Mouse (Mus musculus) cerebral cortex, adult 2 months (tissue): ENCODE data around the gene Gm10271.

Source experiments
- WGBS: fragments of 180-500 bp; shearing (Covaris S2); methylation state at CpG from one replicate; pipeline ENCODE4 v1.1.7; 2018; 5-methylcytosine and 5-hydroxymethylcytosine counted together

The Gm10271 gene

DNA sequence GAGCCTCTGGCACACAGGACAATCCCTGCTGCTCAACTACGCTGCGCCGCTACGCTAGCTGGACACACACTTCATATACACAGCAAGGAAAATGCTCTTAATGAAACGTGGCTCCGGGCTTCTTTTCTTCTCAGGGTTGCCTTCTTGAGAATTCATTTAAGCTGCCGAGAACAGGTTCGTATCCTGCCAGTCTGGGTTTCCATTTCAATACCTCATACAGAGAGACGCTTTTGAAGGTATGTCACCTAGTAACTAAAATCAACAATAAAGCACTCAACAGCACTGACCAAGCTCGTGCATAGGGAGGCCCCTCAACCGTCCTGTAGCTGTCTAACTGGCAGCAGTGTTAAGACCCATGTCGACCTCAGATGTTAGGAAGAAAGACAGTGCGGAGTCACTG, 40.0 kb downstream of the Gm10271 start:
- 95% methylated on average over 13 of the region's 13 CpGs for WGBS

DNA sequence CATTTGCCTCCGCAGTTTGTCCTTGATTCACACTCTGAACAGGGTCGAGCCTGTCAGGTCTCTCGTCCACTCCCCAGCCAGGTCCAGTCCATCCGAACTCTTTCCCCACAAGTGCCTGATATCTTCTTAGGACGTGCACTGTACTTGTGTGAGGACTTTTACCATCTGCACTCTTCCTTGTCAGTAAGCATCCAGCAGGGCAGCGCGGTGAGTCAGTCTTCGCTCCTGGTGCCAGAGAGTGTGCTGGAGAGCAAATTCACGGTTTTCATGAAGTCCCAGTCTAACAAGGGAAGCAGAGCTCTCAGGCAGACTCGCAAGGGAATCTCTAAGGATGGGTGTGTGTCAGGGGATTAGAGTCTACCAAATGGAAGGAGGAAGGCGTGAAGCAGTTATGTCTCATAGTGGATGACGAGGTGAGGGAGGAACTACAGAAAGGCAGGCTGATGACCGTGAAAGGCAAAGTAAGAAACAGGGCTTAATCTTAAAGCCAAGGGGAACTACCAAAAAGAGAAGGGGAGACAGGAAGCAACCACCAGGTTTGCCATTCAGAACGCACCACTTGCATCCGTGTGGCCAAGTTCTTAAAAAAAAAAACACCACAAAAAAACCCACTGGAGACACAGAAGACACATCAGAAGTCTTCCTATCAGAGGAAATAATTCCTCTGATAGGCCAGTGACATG, 40.8 kb downstream of the Gm10271 start:
- WGBS: 69% methylated on average over 15 of the region's 15 CpGs

DNA sequence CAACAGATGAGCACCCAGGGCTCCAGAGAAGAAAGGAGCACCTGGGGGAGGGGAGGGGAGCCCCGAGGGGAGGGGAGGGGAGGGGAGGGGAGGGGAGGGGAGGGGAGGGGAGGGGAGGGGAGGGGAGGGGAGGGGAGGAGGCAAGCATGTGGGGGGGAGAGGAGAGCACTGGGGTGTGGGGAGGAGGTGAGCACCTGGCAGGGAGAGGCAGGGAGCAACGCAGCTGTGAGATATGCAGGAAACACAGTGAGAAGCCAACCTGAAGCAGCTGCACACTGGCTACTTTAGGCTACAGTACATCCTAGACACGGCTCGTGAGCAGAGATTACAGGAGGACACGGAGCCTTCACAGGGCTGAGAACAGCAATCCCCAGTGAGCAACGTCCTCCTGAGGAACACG, 41.5 kb downstream of the Gm10271 start:
- WGBS: 67% methylated on average over 6 of the region's 7 CpGs

DNA sequence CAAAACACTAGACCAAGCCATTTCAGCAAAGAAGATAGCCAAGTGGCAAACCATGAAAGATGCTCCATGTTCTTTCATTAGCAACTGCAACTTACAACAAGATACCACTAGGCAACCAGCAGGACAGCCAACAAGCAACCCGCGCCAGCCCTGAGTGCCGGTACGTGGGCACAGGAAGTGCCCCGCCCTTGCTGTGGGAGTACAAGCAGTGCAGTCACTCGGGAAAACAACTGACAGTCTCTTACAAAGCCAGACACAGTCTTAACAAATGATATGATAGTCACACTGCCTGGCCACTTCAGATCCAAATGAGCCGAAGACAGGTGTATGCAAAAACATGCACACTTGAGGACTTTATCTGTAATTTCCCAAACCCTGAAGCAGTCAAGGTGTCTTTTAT, 41.9 kb downstream of the Gm10271 start:
- 59% methylated on average over 7 of the region's 7 CpGs for WGBS

DNA sequence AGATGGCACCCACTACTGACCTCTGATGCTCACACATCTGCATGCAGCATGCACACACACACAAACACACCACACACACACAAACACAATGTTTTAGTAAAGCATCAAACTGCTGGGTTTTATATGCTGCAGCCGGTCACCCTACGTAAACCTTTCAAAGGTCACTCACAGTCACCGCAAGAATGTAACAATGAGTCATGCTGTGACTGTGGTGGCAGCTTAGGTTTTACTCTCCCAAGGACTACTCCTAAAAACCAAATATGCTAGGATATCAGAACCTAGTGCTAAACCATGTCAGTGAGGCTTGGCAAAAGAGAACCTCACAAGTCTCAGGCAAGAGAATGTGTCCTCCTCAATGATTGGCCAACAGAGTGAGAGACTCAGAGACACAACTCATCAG, 43.6 kb downstream of the Gm10271 start:
- WGBS: 89% methylated on average over 3 of the region's 3 CpGs

DNA sequence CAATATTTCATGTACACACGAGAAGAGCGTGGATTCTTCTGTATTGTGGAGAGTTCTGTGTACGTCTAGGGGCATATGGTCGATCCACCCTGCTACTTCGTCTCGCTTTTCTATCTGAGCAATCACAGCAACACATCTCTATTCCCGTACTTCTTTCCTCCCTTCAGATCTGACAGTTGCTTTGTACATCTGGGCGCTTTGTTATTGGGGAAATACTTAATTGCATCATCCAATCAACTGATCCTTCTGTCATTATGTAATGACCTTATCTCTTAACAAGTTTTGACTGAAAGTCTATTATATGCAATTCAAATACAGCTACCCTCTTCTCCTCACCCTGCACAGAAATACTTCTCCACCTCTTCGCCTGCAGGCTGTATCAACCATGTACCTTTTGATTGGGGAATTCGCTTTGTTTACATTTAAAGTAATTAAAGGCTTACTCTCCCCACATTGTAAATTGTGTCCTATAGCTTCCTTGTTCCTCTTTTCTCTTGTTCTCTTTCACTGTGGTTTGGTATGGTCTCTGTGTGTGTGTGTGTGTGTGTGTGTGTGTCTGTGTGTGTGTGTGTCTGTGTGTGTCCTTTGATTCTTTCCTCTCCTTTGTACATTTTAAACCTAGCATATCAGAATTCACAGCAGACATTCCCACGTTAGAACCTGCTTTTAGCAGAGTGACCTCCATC, 45.8 kb downstream of the Gm10271 start:
- 92% methylated on average over 11 of the region's 11 CpGs for WGBS

DNA sequence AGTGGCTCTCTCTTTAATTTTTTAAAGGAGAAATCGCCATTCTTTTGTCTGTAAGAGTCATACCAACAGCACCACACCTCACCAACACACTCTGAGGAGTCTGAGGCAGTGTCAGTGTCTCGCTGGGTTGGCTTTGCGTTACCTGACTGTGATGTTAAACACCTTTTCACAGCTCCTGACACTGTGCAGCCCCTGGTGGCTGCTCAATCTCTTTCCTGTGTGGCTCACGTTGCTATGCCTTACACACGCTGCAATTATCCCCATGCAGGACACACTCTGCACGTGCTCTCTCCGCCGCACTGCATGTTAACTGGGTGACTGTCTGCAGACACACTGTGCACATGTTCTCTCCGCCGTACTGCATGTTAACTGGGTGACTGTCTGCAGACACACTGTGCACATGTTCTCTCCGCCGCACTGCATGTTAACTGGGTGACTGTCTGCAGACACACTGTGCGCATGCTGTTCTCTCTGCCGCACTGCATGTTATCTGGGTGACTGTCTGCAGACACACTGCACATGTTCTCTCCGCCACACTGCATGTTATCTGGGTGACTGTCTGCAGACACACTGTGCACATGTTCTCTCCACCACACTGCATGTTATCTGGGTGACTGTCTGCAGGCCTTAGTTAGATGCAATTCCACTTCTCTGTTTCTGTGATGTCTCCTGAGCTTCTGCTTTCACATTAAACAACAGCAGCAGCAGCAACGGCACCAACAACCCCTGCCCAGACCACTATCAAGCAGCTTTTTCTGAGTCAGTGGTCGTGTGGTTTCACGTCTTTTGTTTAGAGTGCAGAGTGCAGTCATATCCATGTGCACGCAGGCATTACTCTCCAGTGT, 48.5 kb downstream of the Gm10271 start:
- 94% methylated on average over 19 of the region's 19 CpGs for WGBS

DNA sequence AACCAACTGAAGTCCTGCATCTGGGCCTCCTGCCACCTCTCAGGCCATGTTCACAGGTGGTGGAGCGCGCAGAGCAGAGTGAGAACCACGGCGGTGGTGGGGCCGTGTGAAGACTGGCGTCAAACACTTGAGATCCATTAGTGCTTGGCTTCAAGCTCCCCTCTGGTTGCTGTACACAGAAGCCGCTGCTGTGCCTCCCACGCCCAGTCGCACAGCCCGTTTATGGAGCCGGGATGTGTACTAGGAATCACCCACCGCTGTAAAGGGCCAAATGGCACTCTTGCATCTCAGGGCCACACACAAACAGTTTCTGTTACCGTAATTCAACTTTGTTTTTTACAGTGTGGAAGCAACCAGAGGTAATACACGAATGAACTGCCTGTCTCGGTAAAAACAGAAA, 50.2 kb downstream of the Gm10271 start:
- 88% methylated on average over 15 of the region's 15 CpGs for WGBS

DNA sequence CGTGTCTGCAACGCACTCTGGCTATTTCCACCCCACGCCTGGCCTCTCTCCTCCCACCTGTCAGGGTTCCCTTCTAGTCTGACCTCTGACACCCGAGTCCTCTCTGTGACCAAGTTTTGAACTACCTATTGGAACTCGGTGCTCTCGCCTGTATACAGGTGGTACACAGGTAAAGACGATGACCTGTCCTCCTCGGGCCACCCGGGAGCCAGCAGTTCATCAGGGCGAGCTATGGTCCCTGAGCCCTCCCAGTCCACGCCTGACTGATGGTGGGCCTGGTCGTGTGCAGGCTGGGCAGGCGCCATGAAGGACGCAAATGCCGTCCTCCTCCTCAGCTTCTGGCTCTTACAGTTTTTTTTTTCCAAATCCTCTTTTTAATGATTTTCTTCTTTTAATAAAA, 51.0 kb downstream of the Gm10271 start:
- WGBS: 94% methylated on average over 15 of the region's 15 CpGs

DNA sequence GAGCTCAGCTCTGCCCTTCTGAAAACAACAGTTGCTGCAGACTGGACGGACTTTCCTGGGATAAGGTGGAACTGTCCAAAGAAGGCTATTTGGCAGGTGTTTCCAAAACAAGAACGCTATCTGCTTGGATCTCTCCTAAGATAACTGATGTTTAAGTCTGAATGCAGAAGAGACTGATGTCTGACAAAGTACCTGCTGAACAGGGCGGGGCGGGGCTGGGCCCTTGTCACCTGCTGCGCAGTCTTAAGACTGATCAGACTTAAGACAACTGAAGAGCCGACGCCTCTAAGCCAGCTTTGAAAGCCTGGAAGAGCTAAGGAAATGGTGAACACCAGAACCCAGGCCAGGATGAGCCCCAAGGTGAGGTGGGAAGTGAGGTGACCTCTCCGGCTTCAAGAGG, 51.8 kb downstream of the Gm10271 start:
- WGBS: 95% methylated on average over 8 of the region's 8 CpGs

DNA sequence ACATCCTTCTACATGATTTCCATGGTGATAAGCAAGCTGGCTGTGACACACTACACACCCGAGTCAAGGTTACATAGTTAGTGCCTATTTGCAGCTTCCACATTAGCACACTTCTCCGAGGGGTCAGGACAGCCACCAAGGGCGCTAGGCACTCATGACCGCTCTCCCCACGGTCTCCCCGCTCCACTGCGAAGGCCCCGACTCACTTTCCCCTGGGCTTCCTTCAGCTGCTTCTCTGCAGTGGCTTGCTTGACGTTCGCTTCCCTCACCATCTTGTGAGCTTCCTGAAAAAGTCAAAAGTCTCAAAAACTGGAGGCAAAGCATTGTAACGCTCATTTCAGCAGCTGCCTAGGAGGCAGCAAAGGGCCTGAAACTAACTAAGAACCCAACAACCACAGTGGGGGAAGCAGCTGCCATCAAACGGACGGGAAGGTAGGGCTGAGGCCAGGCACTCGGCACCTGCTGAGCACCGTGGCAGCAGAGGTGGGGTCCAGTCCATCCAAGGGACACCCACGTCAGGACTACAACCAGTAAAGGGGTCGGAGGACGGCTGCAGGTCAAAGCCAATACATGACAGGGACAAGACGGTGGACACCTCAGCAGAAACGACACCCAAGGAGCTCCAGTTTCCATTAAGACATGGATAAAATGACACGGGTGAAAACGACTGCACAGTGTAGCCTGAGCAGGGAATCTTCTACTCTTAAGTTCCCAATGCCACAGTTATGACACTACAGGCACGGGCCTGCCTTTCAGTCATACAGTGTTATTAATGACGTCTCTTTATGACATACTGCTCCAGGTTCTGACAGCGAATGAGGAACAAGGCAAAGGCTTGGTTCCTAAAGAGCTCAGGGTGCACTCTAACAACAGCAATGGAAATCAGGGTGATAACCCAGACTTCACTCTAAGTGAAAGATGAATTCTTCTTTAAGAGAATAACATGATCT, 52.8 kb downstream of the Gm10271 start:
- WGBS: 90% methylated on average over 25 of the region's 25 CpGs

DNA sequence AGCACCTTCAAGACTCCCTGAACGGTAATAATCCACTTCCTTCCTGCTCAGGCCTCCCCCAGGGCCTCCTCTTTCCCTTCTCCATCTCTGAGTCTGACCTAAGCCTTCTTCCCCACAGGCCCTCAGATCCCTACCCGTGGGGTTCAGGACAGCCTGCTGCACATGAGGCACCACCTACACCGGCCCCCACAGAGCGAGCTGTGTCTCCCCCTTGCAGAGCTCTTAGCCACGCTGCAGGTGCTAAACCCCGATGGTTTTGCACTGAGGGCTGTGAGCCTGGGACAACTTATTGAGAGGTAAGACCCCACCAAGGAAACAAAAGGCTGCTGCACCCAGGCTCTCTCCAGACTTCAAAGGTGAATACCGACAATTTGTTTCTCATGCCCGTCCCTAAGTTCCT, 55.8 kb downstream of the Gm10271 start:
- 92% methylated on average over 8 of the region's 8 CpGs for WGBS

DNA sequence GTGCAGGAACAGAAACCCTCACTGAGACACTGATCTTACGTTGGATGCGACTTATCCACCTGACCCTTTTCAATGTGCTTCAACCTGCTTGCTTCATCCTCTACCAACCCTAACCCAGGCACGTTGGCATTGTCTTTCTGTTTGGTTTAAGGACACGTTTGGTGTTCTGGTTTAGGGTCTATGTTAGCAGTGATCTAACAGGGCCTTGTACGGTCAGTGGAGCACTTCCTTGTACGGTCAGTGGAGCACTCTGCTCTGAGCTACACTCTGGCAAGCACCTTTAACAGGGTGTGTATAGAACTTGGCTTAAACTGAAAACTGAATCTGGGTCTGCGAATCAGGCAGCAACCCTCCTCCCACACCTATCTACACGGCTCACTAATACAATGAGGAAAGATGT, 57.1 kb downstream of the Gm10271 start:
- WGBS: 97% methylated on average over 8 of the region's 8 CpGs

DNA sequence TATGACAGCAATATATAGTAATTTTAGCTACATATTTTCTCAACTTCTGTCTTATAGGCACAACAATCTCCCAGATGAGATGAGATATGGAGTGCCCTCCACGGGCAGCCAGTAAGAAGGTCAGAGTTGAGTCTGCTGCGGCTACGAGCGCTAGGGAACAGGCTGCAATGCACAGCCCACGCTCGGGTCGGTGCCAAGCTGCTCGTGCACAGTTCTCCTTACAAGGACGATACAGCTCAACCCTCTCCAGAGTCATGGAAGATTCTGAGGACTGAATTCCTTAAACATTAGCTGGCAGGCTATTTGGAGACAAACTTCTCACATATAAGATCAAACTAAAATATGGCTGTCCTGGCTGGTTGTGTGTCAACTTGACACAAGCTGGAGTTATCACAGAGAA, 57.8 kb downstream of the Gm10271 start:
- 72% methylated on average over 9 of the region's 9 CpGs for WGBS

DNA sequence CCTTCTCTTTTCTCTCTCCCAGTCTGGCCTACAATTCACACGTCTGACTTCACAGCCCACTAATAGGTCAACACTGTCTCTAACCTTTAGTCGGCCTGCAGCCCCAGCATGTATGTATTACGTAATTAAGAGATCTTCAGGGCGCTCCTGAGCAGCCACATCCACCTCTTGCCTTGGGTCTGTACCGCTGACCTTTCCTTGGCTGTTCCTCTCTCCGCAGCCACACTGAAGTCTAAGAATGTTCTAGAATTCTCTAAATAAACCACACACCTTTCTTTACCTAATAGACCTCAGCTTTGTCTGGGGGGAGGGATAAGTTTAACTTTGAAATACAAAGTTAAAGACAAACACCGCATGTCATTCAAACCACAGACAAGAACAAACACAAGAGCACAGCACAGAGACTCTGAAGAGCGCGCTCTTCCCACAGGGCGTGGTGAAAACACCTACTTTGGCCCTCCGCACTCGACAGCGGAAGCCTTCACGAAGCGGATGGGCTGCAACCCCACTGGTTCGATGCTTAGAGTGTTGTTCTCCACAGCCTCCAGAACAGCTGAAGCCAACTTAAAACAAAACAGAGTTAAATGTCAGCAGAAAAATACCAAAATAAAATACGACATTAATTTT, 58.6 kb downstream of the Gm10271 start:
- 94% methylated on average over 17 of the region's 17 CpGs for WGBS

DNA sequence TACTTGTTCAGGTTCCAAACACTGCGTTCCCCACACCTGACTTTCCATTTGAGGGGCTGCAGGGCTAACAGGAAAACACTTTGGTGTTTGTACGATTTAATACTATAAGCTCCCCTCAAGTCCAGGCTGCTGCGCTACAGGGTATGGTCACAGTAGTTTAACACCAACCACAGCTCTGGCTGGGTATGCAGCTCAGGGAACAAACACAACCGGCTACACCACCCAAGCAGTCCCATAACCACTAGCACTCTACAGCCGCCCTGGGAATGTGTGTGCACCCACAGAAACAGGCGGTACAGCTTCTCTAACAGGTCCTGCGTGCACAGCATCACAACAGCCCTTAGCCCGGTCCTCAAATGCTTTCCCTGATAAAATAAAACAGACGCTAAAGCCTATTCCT, 59.6 kb downstream of the Gm10271 start:
- 96% methylated on average over 9 of the region's 9 CpGs for WGBS

DNA sequence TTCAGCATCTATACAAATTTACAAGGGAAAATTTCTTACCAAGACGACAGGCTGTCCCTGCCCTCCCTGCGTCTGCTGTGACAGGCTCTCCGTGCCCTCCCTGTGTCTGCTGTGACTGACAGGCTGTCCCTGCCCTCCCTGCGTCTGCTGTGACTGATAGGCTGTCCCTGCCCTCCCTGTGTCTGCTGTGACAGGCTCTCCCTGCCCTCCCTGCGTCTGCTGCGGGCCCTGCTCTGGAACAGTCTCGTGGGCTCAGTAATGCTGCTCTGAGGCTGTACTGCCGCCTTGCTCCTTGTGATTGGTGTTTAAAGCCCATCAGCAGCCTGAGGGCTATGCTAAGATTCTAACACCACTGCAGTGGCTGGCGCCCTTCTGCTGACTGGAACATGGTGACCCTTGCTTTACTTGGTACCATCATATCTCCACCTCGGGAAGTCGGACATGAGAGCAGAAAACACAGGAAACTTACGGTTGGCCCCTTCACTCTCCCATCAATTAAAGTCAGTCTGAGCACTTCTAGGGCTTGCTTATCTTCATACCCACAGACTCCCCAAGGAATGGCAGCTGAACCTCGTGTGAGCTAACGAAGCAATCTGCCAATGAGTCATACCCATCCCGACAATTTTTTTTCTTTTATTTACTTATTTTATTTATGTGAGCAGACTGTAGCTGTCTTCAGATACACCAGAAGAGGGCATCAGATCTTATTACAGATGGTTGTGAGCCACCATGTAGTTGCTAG, 63.3 kb downstream of the Gm10271 start:
- 80% methylated on average over 15 of the region's 15 CpGs for WGBS
